In the genomic region with DNA sequence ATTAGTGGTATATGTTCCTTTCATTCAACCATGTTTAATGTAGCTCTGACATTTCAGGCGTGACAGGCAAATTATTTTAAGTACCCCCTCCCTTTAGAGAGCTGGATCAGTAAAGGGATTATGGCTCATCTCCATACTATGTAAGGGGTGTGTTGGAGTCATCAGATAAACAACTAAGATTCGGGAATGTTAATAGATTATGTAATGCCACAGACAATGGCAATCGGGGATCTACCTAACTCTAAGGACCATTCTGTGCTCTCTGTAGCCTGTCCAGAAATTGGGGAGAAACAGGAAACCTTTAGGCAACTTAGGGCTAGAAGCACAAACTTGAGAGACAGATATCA, we compare ENCODE assay signal across 8 mouse cellular contexts. TPM values are rescaled to one million over a fixed set of nuclear protein-coding genes. Genes with fewer than 3 reads are reported as not detected.
DNase-seq lines count a peak whose midpoint lies in the region; ATAC-seq and TF ChIP-seq lines count a peak whose summit lies in the region.

No protein-coding gene starts in this region.

- peak overlapping the region; percentile 58 for H3K4me2 ChIP-seq in neural tube, embryonic 12.5 days (replicated peaks)

- H3K4me1 ChIP-seq in embryonic fibroblast, embryonic 13.5 days (ENCODE audit: control insufficient read depth, insufficient read depth, low read length) = no peaks in the 10 kb centered on the region
- peaks cover 9% of the 10 kb centered on the region for H3K4me1 ChIP-seq in limb, embryonic 10.5 days
- H3K4me1 ChIP-seq in neural tube, embryonic 12.5 days = peaks cover 5% of the 10 kb centered on the region

- peak overlapping the region; percentile 87 for H3K27ac ChIP-seq in layer of hippocampus, adult 2 months
- no peak overlapping the region for H3K27ac ChIP-seq in embryonic fibroblast, embryonic 13.5 days (ENCODE audit: insufficient read depth, low read length)
- H3K27ac ChIP-seq in limb, embryonic 10.5 days = peak overlapping the region; percentile 96
- no peak overlapping the region for H3K27ac ChIP-seq in neural tube, embryonic 12.5 days

- peaks cover 18% of the 10 kb centered on the region for H3K36me3 ChIP-seq in limb, embryonic 10.5 days
- peaks cover under 1% of the 10 kb centered on the region for H3K36me3 ChIP-seq in neural tube, embryonic 12.5 days

- no peak for TF ChIP-seq POLR2A in embryonic fibroblast, embryonic 13.5 days (IDR thresholded peaks at IDR 0.05; ENCODE audit: low read depth, low read length)

- peak; percentile 42 for ATAC-seq in neural tube, embryonic 12.5 days (ENCODE audit: low FRiP score, low read depth)

- WGBS in limb, embryonic 10.5 days = 87% methylated on average over 3 of the region's 3 CpGs
- 90% methylated on average over 3 of the region's 3 CpGs for WGBS in neural tube, embryonic 12.5 days

- H3K9me3 ChIP-seq in limb, embryonic 10.5 days (replicated peaks) = no peaks in the 10 kb centered on the region
- no peaks in the 10 kb centered on the region for H3K9me3 ChIP-seq in neural tube, embryonic 12.5 days

- no peaks in the 10 kb centered on the region for H3K27me3 ChIP-seq in limb, embryonic 10.5 days (ENCODE audit: low read depth, poor library complexity, severe bottlenecking)
- H3K27me3 ChIP-seq in neural tube, embryonic 12.5 days (replicated peaks) = no peaks in the 10 kb centered on the region

- H3K4me3 ChIP-seq in layer of hippocampus, adult 2 months = peak overlapping the region; percentile 83
- H3K4me3 ChIP-seq in embryonic fibroblast, embryonic 13.5 days (ENCODE audit: insufficient read depth, low read length) = peak overlapping the region; percentile 92; the same call in 1 of the 2 replicates
- peak overlapping the region; percentile 95 for H3K4me3 ChIP-seq in limb, embryonic 10.5 days
- H3K4me3 ChIP-seq in neural tube, embryonic 12.5 days = peak overlapping the region; percentile 84; the same call in 1 of the 2 replicates

- H3K9ac ChIP-seq in neural tube, embryonic 12.5 days = peak overlapping the region; percentile 92; the same call in 1 of the 2 replicates

- TF ChIP-seq CTCF in layer of hippocampus, adult 2 months (conservative IDR thresholded peaks at IDR 0.05) = no peak
- no peak for TF ChIP-seq CTCF in embryonic fibroblast, embryonic 13.5 days (IDR thresholded peaks at IDR 0.05; ENCODE audit: borderline replicate concordance, insufficient read depth, low read length)

- no peak for DNase-seq in layer of hippocampus, adult 2 months (ENCODE audit: low spot score in 2 of 2)
- DNase-seq in layer of hippocampus, adult 9-10 months (ENCODE audit: low spot score) = no peak
- no peak for DNase-seq in limb, embryonic 10.5 days (ENCODE audit: low spot score)
- DNase-seq in gastrocnemius, postnatal 4 days (ENCODE audit: low spot score in 2 of 2) = no peak
- no peak for DNase-seq in adrenal gland, postnatal 14 days
- DNase-seq in thymus, postnatal 0 days (ENCODE audit: low spot score) = no peak

RNA-seq across cellular contexts. Expression of a gene that starts 0.5 kb away (rescaled TPM):
- 100 to 1,000 TPM; 115 to 126 TPM for total RNA-seq in layer of hippocampus, adult 2 months (2021)
- 183 and 195 TPM in 2 replicates for polyA plus RNA-seq in embryonic fibroblast, embryonic 13.5 days (2011; ENCODE audit: insufficient read length, low read depth, missing spikeins)
- polyA plus RNA-seq in limb, embryonic 10.5 days (2016; fragmentation: Nextera tagmentation; extraction: Ambion mirVana) = 199 and 208 TPM in 2 replicates
- 142 and 167 TPM in 2 replicates for polyA plus RNA-seq in neural tube, embryonic 12.5 days (2016; fragmentation: Nextera tagmentation; extraction: Ambion mirVana)
- 100 to 1,000 TPM; 106 to 109 TPM for total RNA-seq in gastrocnemius, postnatal 4 days (2021)
- total RNA-seq in adrenal gland, postnatal 14 days (2021) = 86.7 and 102 TPM in 2 replicates
- polyA plus RNA-seq in thymus, postnatal 0 days (2015; fragmentation: Nextera tagmentation; extraction: Ambion mirVana) = 83.9 and 95.3 TPM in 2 replicates

RNA-seq across cellular contexts. Expression of a gene that starts 19.4 kb away (rescaled TPM):
- total RNA-seq in layer of hippocampus, adult 2 months (2021) = 10 to 100 TPM; 34.5 to 36.8 TPM
- 24.5 and 27.7 TPM in 2 replicates for polyA plus RNA-seq in embryonic fibroblast, embryonic 13.5 days (2011; ENCODE audit: insufficient read length, low read depth, missing spikeins)
- polyA plus RNA-seq in limb, embryonic 10.5 days (2016; fragmentation: Nextera tagmentation; extraction: Ambion mirVana) = 15.2 and 18.3 TPM in 2 replicates
- 15.2 and 18.2 TPM in 2 replicates for polyA plus RNA-seq in neural tube, embryonic 12.5 days (2016; fragmentation: Nextera tagmentation; extraction: Ambion mirVana)
- total RNA-seq in gastrocnemius, postnatal 4 days (2021) = 10 to 100 TPM; 21.7 to 22.9 TPM
- 24.9 and 25.0 TPM in 2 replicates for total RNA-seq in adrenal gland, postnatal 14 days (2021)
- 5.1 and 5.6 TPM in 2 replicates for polyA plus RNA-seq in thymus, postnatal 0 days (2015; fragmentation: Nextera tagmentation; extraction: Ambion mirVana)

Comparison
In these comparisons a context has a peak if more than half of its experiments do, and no peak if none do; other contexts are left out.
1. H3K27ac ChIP-seq: peak in layer of hippocampus, adult 2 months (single experiment) and limb, embryonic 10.5 days (single experiment); none in embryonic fibroblast, embryonic 13.5 days (single experiment) and neural tube, embryonic 12.5 days (single experiment).
2. Peak in every context shown above with its lines, with median percentiles within 50 percentile points of each other: H3K4me3 ChIP-seq.